Mouse (Mus musculus) lung, embryonic 15.5 days (tissue): ENCODE results near the gene Nfe2. TPM values are rescaled to one million over a fixed set of nuclear protein-coding genes. Genes with fewer than 3 reads are reported as not detected.

Experiments used
- ATAC-seq: fragments of 200-750 bp; cut with Nextera tagmentation; 2 replicates; pipeline ENCODE4 v1.8.0; 2017; ENCODE audit warnings: moderate number of reproducible peaks, borderline replicate concordance; ENCODE audit not compliant: low FRiP score, low TSS enrichment; ENCODE audit errors: extremely low read depth
- H3K27ac ChIP-seq: fragments of 300-500 bp; sonication (generic); 2 replicates; pipeline ENCODE4 v1.5.1; 2015; ENCODE audit warnings: moderate library complexity, mild to moderate bottlenecking, inconsistent platforms
- H3K27me3 ChIP-seq: fragments of 300-500 bp; sonication (generic); 2 replicates; pipeline ENCODE4 v1.6.1; 2015; ENCODE audit warnings: inconsistent platforms
- H3K36me3 ChIP-seq: fragments of 300-500 bp; sonication (generic); 2 replicates; pipeline ENCODE4 v1.6.1; 2015; ENCODE audit warnings: inconsistent platforms
- H3K4me1 ChIP-seq: fragments of 300-500 bp; sonication (generic); 2 replicates; pipeline ENCODE4 v1.6.1; 2015; ENCODE audit warnings: inconsistent platforms
- H3K4me2 ChIP-seq: fragments of 300-500 bp; sonication (generic); 2 replicates; pipeline ENCODE4 v1.6.1; 2015; ENCODE audit warnings: inconsistent platforms, mild to moderate bottlenecking, moderate library complexity
- H3K4me3 ChIP-seq: fragments of 300-500 bp; sonication (generic); 2 replicates; pipeline ENCODE4 v1.5.1; 2015; ENCODE audit warnings: mild to moderate bottlenecking, inconsistent platforms
- H3K9ac ChIP-seq: fragments of 300-500 bp; sonication (generic); 2 replicates; pipeline ENCODE4 v1.6.1; 2015; ENCODE audit warnings: inconsistent platforms
- H3K9me3 ChIP-seq: fragments of 300-500 bp; sonication (generic); 2 replicates; pipeline ENCODE4 v1.6.1; 2016; ENCODE audit warnings: inconsistent platforms
- WGBS: fragments of 180-500 bp; shearing (Covaris S2); methylation state at CpG from one replicate; pipeline ENCODE4 v1.1.7; 2015; 5-methylcytosine and 5-hydroxymethylcytosine counted together
- polyA plus RNA-seq: library from polyadenylated mRNA; unstranded; fragments of >200 nt; fragmentation: Nextera tagmentation; extraction: Ambion mirVana; gene quantifications from 2 replicates; pipeline ENCODE4 v1.2.1, GENCODE M21; 2015

Nfe2 gene
- polyA plus RNA-seq, 1 experiment from 2014 or later, result 4.7 TPM

DNA sequence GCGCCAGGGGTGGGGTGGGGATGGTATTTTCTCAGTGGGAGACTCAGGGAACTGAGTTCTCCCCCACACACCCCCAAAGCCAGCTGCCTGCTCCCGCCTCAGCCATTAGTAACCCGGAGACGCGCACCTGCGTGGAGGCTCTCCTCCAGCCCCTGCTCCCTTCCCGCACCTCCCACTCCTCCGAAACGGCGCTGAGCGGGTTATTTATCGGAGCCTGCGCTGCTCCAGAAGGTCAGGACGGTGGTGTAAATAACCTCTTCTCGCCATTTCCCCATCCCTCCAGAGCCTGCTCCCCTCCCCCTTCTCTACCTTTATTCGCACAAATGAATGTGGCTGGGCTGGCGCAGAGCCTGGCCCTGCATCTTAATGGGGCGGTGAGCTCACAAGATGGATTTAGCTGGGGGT is 41.9 kb upstream of the Nfe2 start:
- no peak overlapping the region for H3K4me3 ChIP-seq
- no peaks in the 10 kb centered on the region for H3K9me3 ChIP-seq
- H3K36me3 ChIP-seq, result peaks cover 7% of the 10 kb centered on the region; the same call in 1 of the 2 replicates
- H3K27ac ChIP-seq, result peak overlapping the region; percentile 93
- 14% methylated on average over 18 of the region's 18 CpGs for WGBS
- no peak for ATAC-seq
- peaks cover 86% of the 10 kb centered on the region for H3K4me1 ChIP-seq
- 0 out of 2 replicates have a peak overlapping the region, but pooled peaks have one; percentile 3 for H3K9ac ChIP-seq
- peak overlapping the region; percentile 28 for H3K4me2 ChIP-seq
- no peaks in the 10 kb centered on the region for H3K27me3 ChIP-seq

DNA sequence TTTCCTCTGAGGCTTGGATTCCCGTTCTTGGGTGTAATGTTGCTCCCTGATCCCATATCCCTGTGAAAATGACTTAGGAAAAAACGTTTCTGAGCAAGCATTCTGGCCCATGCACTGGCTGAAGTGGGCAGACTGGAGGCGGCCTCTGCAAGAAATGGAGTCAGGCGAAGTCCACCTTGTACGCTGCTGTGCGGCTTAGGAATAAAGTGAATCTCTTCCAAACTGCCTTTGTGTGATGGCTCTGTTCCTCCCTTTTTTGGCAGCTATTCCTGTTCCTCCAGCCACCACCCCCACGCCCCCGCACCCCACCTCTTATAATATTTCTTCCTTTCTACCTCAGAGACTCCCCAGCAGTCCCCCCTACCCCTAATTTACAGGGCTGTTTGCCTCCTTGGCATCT is 41.4 kb upstream of the Nfe2 start:
- H3K4me2 ChIP-seq, result peak overlapping the region; percentile 28; the same call in 1 of the 2 replicates
- peaks cover 9% of the 10 kb centered on the region for H3K36me3 ChIP-seq
- H3K9me3 ChIP-seq, result no peaks in the 10 kb centered on the region
- H3K27me3 ChIP-seq, result no peaks in the 10 kb centered on the region
- H3K4me1 ChIP-seq, result peaks cover 85% of the 10 kb centered on the region
- peak overlapping the region; percentile 93 for H3K27ac ChIP-seq
- H3K4me3 ChIP-seq, result no peak overlapping the region
- no peak for ATAC-seq
- no peak overlapping the region for H3K9ac ChIP-seq
- 43% methylated on average over 8 of the region's 8 CpGs for WGBS

DNA sequence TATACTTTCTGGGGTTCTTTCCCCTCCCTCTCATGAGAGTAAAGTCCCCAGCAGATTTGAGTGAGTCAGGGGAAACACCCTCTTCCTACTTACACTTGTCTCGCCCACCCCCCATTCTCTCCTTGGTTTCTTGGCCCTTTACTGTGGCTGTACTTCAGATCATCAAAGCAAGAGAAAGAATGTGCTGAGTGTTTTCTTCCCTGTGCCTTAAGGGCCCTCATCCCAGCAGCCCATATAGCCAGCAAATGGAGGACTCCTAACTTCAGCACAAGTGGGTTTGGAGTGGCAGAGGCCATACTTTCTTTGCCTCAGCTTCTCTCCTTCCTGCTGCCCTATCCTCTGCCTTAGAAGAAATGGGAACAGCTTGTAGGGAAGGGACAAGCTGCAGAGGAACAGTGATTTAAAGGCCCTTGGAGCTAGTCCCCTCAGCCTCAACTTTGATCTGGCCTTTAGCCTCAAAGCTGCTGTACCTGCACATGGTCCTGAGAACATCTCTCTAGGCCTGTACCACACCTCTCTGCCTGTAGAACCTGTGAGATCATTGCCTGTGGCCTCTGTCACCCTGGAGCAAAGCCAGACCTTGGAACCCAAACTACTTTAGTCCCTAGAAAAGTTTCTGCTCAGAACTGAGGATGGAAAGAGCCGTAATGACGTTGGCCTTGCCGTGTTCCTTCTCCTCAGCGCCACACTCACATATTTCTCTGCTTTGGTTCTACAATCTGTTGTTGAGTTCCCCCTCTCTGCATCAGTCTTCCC is 40.8 kb upstream of the Nfe2 start:
- H3K9ac ChIP-seq, result no peak overlapping the region
- H3K4me1 ChIP-seq, result peaks cover 79% of the 10 kb centered on the region
- H3K4me2 ChIP-seq, result no peak overlapping the region

DNA sequence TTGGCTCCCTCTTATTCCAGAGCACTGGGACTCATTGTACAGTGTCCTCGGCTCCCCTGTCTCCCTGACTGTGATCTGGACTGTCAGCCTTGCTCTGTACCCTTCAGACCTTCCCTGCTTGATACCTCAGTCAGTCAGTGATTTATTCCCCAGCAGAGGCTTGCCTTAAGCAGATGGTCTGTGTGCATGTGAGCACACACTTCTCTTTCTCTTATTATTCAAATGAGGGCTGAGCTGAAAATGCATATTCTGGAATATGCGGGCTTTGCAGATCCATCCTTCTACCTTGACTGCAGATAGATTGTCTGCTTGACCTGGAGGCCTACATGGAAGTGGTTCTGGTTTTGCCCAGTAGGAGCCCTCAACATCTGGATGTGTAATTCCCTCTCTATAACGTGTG is 39.8 kb upstream of the Nfe2 start:
- Histone ChIP-seq H3K27me3 (no peaks in the 10 kb centered on the region), H3K4me3 (no peak overlapping the region), H3K4me1 (peaks cover 69% of the 10 kb centered on the region), H3K4me2 (no peak overlapping the region), H3K27ac (peak overlapping the region; percentile 93), H3K36me3 (peaks cover 21% of the 10 kb centered on the region), H3K9me3 (no peaks in the 10 kb centered on the region), H3K9ac (no peak overlapping the region)
- 55% methylated on average over 3 of the region's 3 CpGs for WGBS
- no peak for ATAC-seq

More for the DNA sequence above, 40.8 kb upstream of the Nfe2 start:
- WGBS, result 47% methylated on average over 5 of the region's 5 CpGs
- Histone ChIP-seq H3K9me3 (no peaks in the 10 kb centered on the region), H3K27ac (peak overlapping the region; percentile 93), H3K36me3 (peaks cover 11% of the 10 kb centered on the region), H3K27me3 (no peaks in the 10 kb centered on the region), H3K4me3 (no peak overlapping the region)
- ATAC-seq, result peak; percentile 72

DNA sequence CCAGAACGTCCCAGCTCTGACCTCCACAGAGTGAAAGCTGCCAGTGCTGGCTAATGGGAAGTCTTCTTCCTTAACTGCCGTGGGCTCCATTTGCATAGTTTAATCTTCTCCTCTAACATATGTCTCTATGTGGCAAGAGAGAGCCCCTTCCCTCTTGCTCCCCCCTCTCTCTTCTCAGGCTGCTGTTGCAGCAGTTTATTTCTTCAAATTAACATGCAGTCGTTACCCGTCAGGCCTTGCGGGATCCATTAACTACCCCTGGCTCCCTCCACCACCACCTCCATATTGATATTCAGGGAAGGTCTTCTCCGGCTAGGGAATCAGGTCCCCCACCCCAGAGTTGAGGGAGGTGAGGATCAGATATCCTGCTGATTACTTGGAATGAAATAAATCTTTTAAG is 39.1 kb upstream of the Nfe2 start:
- Histone ChIP-seq H3K27ac (peak overlapping the region; percentile 93), H3K27me3 (no peaks in the 10 kb centered on the region), H3K9ac (no peak overlapping the region), H3K4me1 (peaks cover 62% of the 10 kb centered on the region), H3K4me2 (no peak overlapping the region), H3K9me3 (no peaks in the 10 kb centered on the region), H3K36me3 (peaks cover 28% of the 10 kb centered on the region), H3K4me3 (no peak overlapping the region)
- no peak for ATAC-seq
- WGBS, result 62% methylated on average over 6 of the region's 6 CpGs

DNA sequence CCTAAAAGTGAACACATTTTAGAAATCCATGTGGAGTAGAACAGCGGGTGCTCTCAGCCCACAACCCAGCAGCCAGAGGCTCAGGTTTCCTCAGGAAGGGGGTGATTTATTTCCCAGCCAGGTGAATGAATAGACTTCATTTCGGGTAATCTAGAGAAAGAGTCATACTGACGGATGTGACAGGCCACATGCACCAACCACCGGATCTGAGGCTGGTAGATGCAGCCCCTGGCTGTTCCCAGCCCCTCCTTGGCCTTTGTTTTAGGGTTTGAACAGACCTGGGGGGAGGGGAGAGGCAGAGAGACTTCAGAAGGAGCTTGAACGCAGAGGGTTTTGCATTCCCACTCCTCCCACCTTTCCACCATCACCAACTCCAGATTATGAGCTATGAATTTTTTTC is 37.6 kb upstream of the Nfe2 start:
- no peak for ATAC-seq
- Histone ChIP-seq H3K4me2 (no peak overlapping the region), H3K4me3 (no peak overlapping the region), H3K9ac (no peak overlapping the region), H3K9me3 (no peaks in the 10 kb centered on the region), H3K27me3 (no peaks in the 10 kb centered on the region), H3K36me3 (peaks cover 41% of the 10 kb centered on the region), H3K4me1 (peaks cover 49% of the 10 kb centered on the region), H3K27ac (peak overlapping the region; percentile 93)
- WGBS, result 20% methylated on average over 5 of the region's 5 CpGs

DNA sequence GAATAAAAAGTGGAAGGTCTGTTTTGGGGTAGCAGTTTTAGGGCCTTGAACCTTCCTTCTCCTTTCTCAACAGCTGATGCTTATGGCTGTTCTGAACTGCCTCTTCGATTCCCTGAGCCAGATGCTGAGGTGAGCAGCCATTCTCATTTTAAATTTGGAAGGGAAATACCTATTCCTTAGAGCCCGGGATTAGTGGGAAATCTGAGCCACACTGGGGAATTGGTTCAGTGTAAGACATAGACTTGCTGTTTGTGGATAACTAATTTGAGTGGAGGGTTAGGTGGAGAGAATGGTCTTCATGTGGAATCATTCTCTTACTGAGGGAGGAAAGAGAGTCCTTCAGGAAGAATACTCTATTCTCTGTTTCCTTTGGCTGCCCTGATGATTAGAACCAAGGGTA is 36.4 kb upstream of the Nfe2 start:
- WGBS, result 85% methylated on average over 2 of the region's 2 CpGs
- Histone ChIP-seq H3K27ac (no peak overlapping the region), H3K9me3 (no peaks in the 10 kb centered on the region), H3K4me1 (peaks cover 37% of the 10 kb centered on the region), H3K9ac (no peak overlapping the region), H3K36me3 (peaks cover 46% of the 10 kb centered on the region), H3K4me2 (no peak overlapping the region), H3K27me3 (no peaks in the 10 kb centered on the region), H3K4me3 (no peak overlapping the region)
- ATAC-seq, result no peak

DNA sequence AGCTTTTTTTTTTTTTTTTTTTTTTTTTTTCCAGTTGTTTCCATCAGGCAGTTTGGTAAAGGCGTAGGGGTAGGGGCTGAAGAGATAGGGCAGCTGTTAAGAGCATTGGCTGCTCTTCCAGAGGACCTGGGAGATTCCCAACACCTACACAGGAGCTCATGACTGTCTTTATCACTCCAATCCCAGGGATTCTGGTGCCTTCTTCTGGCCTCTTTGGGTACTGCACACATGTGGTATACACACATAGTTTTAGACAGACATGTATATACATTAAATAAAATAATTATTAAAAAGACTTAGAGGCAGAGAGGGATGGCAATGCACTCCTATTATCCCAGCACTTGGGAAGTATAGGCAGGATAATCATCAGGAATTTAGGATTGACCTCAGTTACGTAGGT is 35.2 kb upstream of the Nfe2 start:
- H3K9ac ChIP-seq, result no peak overlapping the region
- peaks cover 28% of the 10 kb centered on the region for H3K4me1 ChIP-seq
- H3K27me3 ChIP-seq, result no peaks in the 10 kb centered on the region
- no peak overlapping the region for H3K27ac ChIP-seq
- H3K9me3 ChIP-seq, result no peaks in the 10 kb centered on the region
- no peak overlapping the region for H3K4me2 ChIP-seq
- peaks cover 50% of the 10 kb centered on the region for H3K36me3 ChIP-seq
- H3K4me3 ChIP-seq, result no peak overlapping the region
- 99% methylated on average over 2 of the region's 2 CpGs for WGBS
- ATAC-seq, result no peak

DNA sequence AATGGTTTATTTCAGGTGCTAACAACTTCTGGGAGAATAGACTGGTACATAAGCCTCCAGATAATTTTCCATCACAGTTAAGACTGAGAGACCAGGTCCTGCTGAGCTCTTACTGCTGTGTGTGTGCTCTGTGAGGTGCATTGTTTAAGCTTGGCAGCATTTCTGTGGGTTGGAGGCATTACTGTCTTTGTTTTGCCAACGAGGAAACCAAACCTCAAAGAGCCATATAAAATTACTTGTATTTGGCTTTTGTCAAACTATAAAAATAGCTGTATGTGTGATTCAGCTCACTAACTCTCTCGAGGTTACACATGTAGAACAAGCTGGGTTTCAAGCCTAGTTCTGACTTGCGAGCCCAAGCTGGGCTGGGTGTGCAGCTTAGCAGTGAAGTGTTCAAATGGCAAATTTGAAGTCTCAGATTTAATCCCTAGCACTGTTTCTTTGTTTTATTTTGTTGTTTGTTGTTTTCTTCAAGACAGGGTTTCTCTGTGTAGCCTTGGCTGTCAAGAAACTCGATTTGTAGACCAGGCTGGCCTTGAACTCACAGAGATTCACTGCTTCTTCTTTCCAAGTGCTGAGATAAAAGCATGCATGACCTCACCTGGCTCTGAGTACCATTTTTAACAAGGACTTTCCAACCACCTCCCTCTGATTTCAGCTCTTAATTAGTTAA is 34.6 kb upstream of the Nfe2 start:
- H3K4me3 ChIP-seq, result no peak overlapping the region
- ATAC-seq, result no peak
- no peak overlapping the region for H3K27ac ChIP-seq
- no peaks in the 10 kb centered on the region for H3K27me3 ChIP-seq
- H3K9me3 ChIP-seq, result no peaks in the 10 kb centered on the region
- no peak overlapping the region for H3K9ac ChIP-seq
- H3K4me1 ChIP-seq, result peaks cover 23% of the 10 kb centered on the region
- H3K4me2 ChIP-seq, result no peak overlapping the region
- H3K36me3 ChIP-seq, result peaks cover 50% of the 10 kb centered on the region
- WGBS, result 90% methylated on average over 4 of the region's 4 CpGs

DNA sequence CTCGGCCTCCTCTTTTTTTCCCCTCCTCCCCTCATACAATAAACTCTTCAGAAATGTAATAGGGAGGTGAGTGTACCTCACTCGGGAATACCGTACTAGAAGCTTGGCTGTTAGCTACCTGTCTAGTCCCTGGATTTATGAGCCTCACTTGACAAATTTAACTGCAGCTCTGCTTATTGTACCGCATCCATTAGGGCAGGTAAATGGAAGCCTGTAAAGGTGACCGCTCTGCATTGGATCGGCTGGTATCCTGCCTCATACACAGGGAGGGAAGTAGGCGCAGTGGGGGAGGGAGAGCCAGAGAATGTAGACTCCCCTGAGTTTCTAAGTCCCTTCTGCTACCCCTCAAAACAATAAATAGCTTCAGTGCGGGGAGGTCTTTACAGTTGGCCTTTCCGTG is 32.6 kb upstream of the Nfe2 start:
- Histone ChIP-seq H3K4me1 (peaks cover 13% of the 10 kb centered on the region), H3K9me3 (no peaks in the 10 kb centered on the region), H3K27ac (no peak overlapping the region), H3K27me3 (no peaks in the 10 kb centered on the region), H3K4me3 (no peak overlapping the region), H3K4me2 (no peak overlapping the region), H3K36me3 (peaks cover 47% of the 10 kb centered on the region), H3K9ac (no peak overlapping the region)
- ATAC-seq, result no peak
- 87% methylated on average over 9 of the region's 9 CpGs for WGBS

DNA sequence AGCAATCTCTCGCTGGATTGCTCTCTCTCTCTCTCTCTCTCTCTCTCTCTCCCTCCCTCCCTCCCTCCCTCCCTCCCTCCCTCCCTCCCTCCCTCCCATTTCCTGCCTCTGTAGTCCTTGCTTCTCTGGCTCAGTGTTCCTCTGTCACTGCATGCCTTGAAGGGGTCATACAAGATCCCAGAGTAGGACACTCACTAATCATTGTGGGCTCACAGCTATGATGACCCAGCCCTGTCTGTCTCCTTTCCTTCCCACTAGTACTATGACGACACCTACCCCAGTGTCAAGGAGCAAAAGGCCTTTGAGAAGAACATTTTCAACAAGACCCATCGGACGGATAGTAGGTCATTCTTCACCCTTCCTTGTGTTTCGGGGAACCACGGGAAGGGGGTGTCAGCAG is 32.2 kb upstream of the Nfe2 start:
- Histone ChIP-seq H3K9me3 (no peaks in the 10 kb centered on the region), H3K9ac (no peak overlapping the region), H3K4me1 (peaks cover 13% of the 10 kb centered on the region), H3K27ac (no peak overlapping the region), H3K36me3 (peaks cover 47% of the 10 kb centered on the region), H3K27me3 (no peaks in the 10 kb centered on the region), H3K4me2 (no peak overlapping the region), H3K4me3 (no peak overlapping the region)
- ATAC-seq, result no peak
- WGBS, result 83% methylated on average over 5 of the region's 6 CpGs

DNA sequence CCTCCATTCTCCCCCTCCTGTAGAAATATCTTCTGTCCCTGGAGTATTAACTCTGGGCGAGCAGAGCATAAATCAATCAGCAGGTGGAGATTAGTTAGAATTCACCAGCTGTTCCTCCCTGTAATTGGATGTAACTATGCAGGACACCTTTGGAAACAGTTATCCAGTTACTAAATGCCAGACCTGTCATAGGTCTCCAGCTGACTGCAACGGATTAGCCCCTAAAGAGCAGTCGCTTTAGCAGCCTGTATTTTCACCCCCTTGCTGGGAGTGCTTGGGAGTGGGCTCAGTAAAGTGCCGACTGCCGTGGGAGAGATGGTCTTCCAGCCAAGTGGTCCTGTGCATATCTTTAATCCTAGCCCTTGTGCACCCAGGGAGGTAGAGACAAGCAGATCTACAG is 31.4 kb upstream of the Nfe2 start:
- ATAC-seq, result no peak
- 57% methylated on average over 5 of the region's 5 CpGs for WGBS
- Histone ChIP-seq H3K27me3 (no peaks in the 10 kb centered on the region), H3K4me2 (no peak overlapping the region), H3K36me3 (peaks cover 44% of the 10 kb centered on the region), H3K9me3 (no peaks in the 10 kb centered on the region), H3K9ac (no peak overlapping the region), H3K4me3 (no peak overlapping the region), H3K4me1 (peaks cover 16% of the 10 kb centered on the region), H3K27ac (no peak overlapping the region)
